ENCODE assay signal across 8 mouse cellular contexts in the genomic region with DNA sequence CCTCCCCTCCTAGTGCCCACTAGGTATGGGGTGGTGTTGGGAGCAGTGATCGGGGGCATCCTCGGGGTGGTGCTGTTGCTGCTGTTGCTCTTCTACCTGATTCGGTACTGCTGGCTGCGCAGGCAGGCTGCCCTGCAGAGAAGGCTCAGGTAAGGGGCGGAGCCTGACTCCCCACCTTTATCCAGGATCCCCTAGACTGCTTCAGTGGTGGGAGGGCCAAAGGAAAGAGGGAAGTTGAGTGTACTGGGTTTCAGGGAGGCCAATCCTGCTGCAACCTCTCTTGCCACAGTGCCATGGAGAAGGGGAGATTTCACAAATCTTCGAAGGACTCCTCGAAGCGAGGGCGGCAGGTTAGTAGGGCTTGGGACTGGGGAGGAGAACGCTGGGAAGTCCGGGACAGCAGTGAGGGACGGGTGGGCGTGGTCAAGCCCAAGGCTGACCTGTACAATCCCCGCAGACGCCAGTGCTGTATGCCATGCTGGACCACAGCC. TPM values are rescaled to one million over a fixed set of nuclear protein-coding genes. Genes with fewer than 3 reads are reported as not detected.
DNase-seq lines count a peak whose midpoint lies in the region; ATAC-seq lines count a peak whose summit lies in the region.

No protein-coding gene starts in this region.

- no peaks in the 10 kb centered on the region for H3K9me3 ChIP-seq in heart, embryonic 16.5 days (replicated peaks; ENCODE audit: control insufficient read depth, low read length)
- no peaks in the 10 kb centered on the region for H3K9me3 ChIP-seq in forebrain, embryonic 10.5 days

- 3% methylated on average over 15 of the region's 15 CpGs for WGBS in heart, embryonic 16.5 days
- WGBS in forebrain, embryonic 10.5 days: 2% methylated on average over 15 of the region's 15 CpGs

- H3K36me3 ChIP-seq in heart, embryonic 16.5 days (ENCODE audit: control insufficient read depth, insufficient read depth): no peaks in the 10 kb centered on the region
- no peaks in the 10 kb centered on the region for H3K36me3 ChIP-seq in forebrain, embryonic 10.5 days (replicated peaks)

- peak; percentile 61; the same call in 1 of the 2 replicates for ATAC-seq in heart, embryonic 16.5 days (replicated peaks; ENCODE audit: extremely low read depth, insufficient read depth, low FRiP score)
- peak; percentile 46; the same call in 1 of the 2 replicates for ATAC-seq in megakaryocyte-erythroid progenitor cell, adult 5-6 weeks (replicated peaks; ENCODE audit: low FRiP score, low TSS enrichment, poor library complexity, severe bottlenecking)
- ATAC-seq in activated CD4-positive, CD25-positive, alpha-beta regulatory T cell, adult 4 months: no peak

- DNase-seq in heart, postnatal 4 days: no peak
- DNase-seq in forebrain, embryonic 10.5 days (ENCODE audit: extremely low spot score, low spot score): no peak
- DNase-seq in kidney, postnatal 14 days: peak; percentile 38
- no peak for DNase-seq in thymus, postnatal 14 days
- DNase-seq in thymus, postnatal 4 days: no peak

- H3K4me1 ChIP-seq in heart, embryonic 16.5 days (ENCODE audit: control insufficient read depth, insufficient read depth, low read length): peaks cover 7% of the 10 kb centered on the region; the same call in 1 of the 2 replicates
- H3K4me1 ChIP-seq in forebrain, embryonic 10.5 days: peaks cover 23% of the 10 kb centered on the region

- H3K27me3 ChIP-seq in heart, embryonic 16.5 days (ENCODE audit: control insufficient read depth, insufficient read depth, low read length): peaks cover 19% of the 10 kb centered on the region
- H3K27me3 ChIP-seq in forebrain, embryonic 10.5 days (ENCODE audit: poor library complexity, severe bottlenecking): peaks cover 72% of the 10 kb centered on the region

- peak overlapping the region; percentile 50 for H3K4me2 ChIP-seq in heart, embryonic 16.5 days (ENCODE audit: low read depth, low read length)

- H3K9ac ChIP-seq in heart, embryonic 16.5 days (ENCODE audit: low read length): no peak overlapping the region

- no peak overlapping the region for H3K27ac ChIP-seq in heart, embryonic 16.5 days (ENCODE audit: low read length)
- H3K27ac ChIP-seq in forebrain, embryonic 10.5 days: no peak overlapping the region

- peak overlapping the region; percentile 25 for H3K4me3 ChIP-seq in heart, embryonic 16.5 days (ENCODE audit: low read length)
- H3K4me3 ChIP-seq in forebrain, embryonic 10.5 days: peak overlapping the region; percentile 44

RNA-seq across cellular contexts. Expression of gene Mpz, which starts 9.0 kb away (rescaled TPM):
- polyA plus RNA-seq in heart, embryonic 16.5 days (2015; fragmentation: Nextera tagmentation; extraction: Ambion mirVana): 0.44 and 1.1 TPM in 2 replicates
- total RNA-seq in heart, postnatal 4 days (2021): 10 to 100 TPM in 1 of 2 experiments, 1 to 10 TPM in 1; 9.3 to 34.8 TPM
- 0.16 and 0.22 TPM in 2 replicates for polyA plus RNA-seq in forebrain, embryonic 10.5 days (2016; fragmentation: Nextera tagmentation; extraction: Ambion mirVana)
- total RNA-seq in megakaryocyte-erythroid progenitor cell, adult 5-6 weeks (2014; fragmentation: Nextera tagmentation): not detected in 2 replicates
- 0.61 TPM in 1 of 2 replicates, not detected in the other for total RNA-seq in megakaryocyte-erythroid progenitor cell, adult 5-6 weeks (2017)
- polyA plus RNA-seq in activated CD4-positive, CD25-positive, alpha-beta regulatory T cell, adult 4 months (2017; shearing (Covaris generic)): not detected

RNA-seq across cellular contexts. Expression of gene Sdhc, which starts 9.1 kb away (rescaled TPM):
- polyA plus RNA-seq in heart, embryonic 16.5 days (2015; fragmentation: Nextera tagmentation; extraction: Ambion mirVana): 622 and 629 TPM in 2 replicates
- total RNA-seq in heart, postnatal 4 days (2021): 100 to 1,000 TPM; 847 to 901 TPM
- 266 and 273 TPM in 2 replicates for polyA plus RNA-seq in forebrain, embryonic 10.5 days (2016; fragmentation: Nextera tagmentation; extraction: Ambion mirVana)
- total RNA-seq in megakaryocyte-erythroid progenitor cell, adult 5-6 weeks (2014; fragmentation: Nextera tagmentation): 150 and 178 TPM in 2 replicates
- 72.0 and 84.7 TPM in 2 replicates for total RNA-seq in megakaryocyte-erythroid progenitor cell, adult 5-6 weeks (2017)
- polyA plus RNA-seq in activated CD4-positive, CD25-positive, alpha-beta regulatory T cell, adult 4 months (2017; shearing (Covaris generic)): 100 to 1,000 TPM; 102 to 131 TPM

RNA-seq across cellular contexts. Expression of gene Pcp4l1, which starts 36.5 kb away (rescaled TPM):
- polyA plus RNA-seq in heart, embryonic 16.5 days (2015; fragmentation: Nextera tagmentation; extraction: Ambion mirVana): 48.9 and 57.2 TPM in 2 replicates
- 100 to 1,000 TPM; 109 to 138 TPM for total RNA-seq in heart, postnatal 4 days (2021)
- 5.4 and 7.3 TPM in 2 replicates for polyA plus RNA-seq in forebrain, embryonic 10.5 days (2016; fragmentation: Nextera tagmentation; extraction: Ambion mirVana)
- 0.69 and 3.6 TPM in 2 replicates for total RNA-seq in megakaryocyte-erythroid progenitor cell, adult 5-6 weeks (2014; fragmentation: Nextera tagmentation)
- 1.1 TPM in 1 of 2 replicates, not detected in the other for total RNA-seq in megakaryocyte-erythroid progenitor cell, adult 5-6 weeks (2017)
- not detected for polyA plus RNA-seq in activated CD4-positive, CD25-positive, alpha-beta regulatory T cell, adult 4 months (2017; shearing (Covaris generic))

RNA-seq across cellular contexts. Expression of gene Cfap126, which starts 45.8 kb away (rescaled TPM):
- 2.9 and 3.5 TPM in 2 replicates for polyA plus RNA-seq in heart, embryonic 16.5 days (2015; fragmentation: Nextera tagmentation; extraction: Ambion mirVana)
- 1 to 10 TPM in 1 of 2 experiments, under 1 TPM in 1; 0.64 to 1.5 TPM for total RNA-seq in heart, postnatal 4 days (2021)
- polyA plus RNA-seq in forebrain, embryonic 10.5 days (2016; fragmentation: Nextera tagmentation; extraction: Ambion mirVana): 2.2 and 2.8 TPM in 2 replicates
- total RNA-seq in megakaryocyte-erythroid progenitor cell, adult 5-6 weeks (2014; fragmentation: Nextera tagmentation): 12.6 and 18.9 TPM in 2 replicates
- total RNA-seq in megakaryocyte-erythroid progenitor cell, adult 5-6 weeks (2017): 4.3 and 11.8 TPM in 2 replicates
- polyA plus RNA-seq in activated CD4-positive, CD25-positive, alpha-beta regulatory T cell, adult 4 months (2017; shearing (Covaris generic)): 1 to 10 TPM; 2.1 to 2.4 TPM

RNA-seq across cellular contexts. Expression of gene Nr1i3, which starts 54.2 kb away (rescaled TPM):
- 0.35 and 0.43 TPM in 2 replicates for polyA plus RNA-seq in heart, embryonic 16.5 days (2015; fragmentation: Nextera tagmentation; extraction: Ambion mirVana)
- total RNA-seq in heart, postnatal 4 days (2021): not detected
- 0.12 and 0.24 TPM in 2 replicates for polyA plus RNA-seq in forebrain, embryonic 10.5 days (2016; fragmentation: Nextera tagmentation; extraction: Ambion mirVana)
- 0.07 TPM in 1 of 2 replicates, not detected in the other for total RNA-seq in megakaryocyte-erythroid progenitor cell, adult 5-6 weeks (2014; fragmentation: Nextera tagmentation)
- total RNA-seq in megakaryocyte-erythroid progenitor cell, adult 5-6 weeks (2017): 0.38 TPM in 1 of 2 replicates, not detected in the other
- polyA plus RNA-seq in activated CD4-positive, CD25-positive, alpha-beta regulatory T cell, adult 4 months (2017; shearing (Covaris generic)): under 1 TPM; 0.40 to 0.66 TPM
